Mouse (Mus musculus): Measurements from ENCODE around the gene Hist1h3f.

Gene Hist1h3f

GRCm38 (mm10) chr13:23518295-23518603 lies 25.6 kb upstream of the Hist1h3f start:
- no peak for DNase-seq (ENCODE audit: low read depth)

GRCm38 (mm10) chr13:23518885-23519284 lies 25.0 kb upstream of the Hist1h3f start:
- DNase-seq (ENCODE audit: low read depth): no peak

GRCm38 (mm10) chr13:23519416-23519815 lies 24.4 kb upstream of the Hist1h3f start:
- no peak for DNase-seq (ENCODE audit: low read depth)

- no peak for DNase-seq (ENCODE audit: low read depth)
Observed at GRCm38 (mm10) chr13:23521703-23522102, 22.1 kb upstream of the Hist1h3f start.

GRCm38 (mm10) chr13:23523976-23524375 lies 19.9 kb upstream of the Hist1h3f start:
- no peak for DNase-seq (ENCODE audit: low read depth)

GRCm38 (mm10) chr13:23524654-23525053 lies 19.2 kb upstream of the Hist1h3f start:
- DNase-seq (ENCODE audit: low read depth): no peak

GRCm38 (mm10) chr13:23525901-23526300 lies 18.0 kb upstream of the Hist1h3f start:
- DNase-seq (ENCODE audit: low read depth): no peak

GRCm38 (mm10) chr13:23526312-23526711 lies 17.5 kb upstream of the Hist1h3f start:
- DNase-seq (ENCODE audit: low read depth): no peak

GRCm38 (mm10) chr13:23529005-23529404 lies 14.8 kb upstream of the Hist1h3f start:
- DNase-seq (ENCODE audit: low read depth): no peak

GRCm38 (mm10) chr13:23529480-23530165 lies 14.2 kb upstream of the Hist1h3f start:
- DNase-seq (ENCODE audit: low read depth): no peak

- no peak for DNase-seq (ENCODE audit: low read depth)
Observed at GRCm38 (mm10) chr13:23530181-23530900, 13.5 kb upstream of the Hist1h3f start.

GRCm38 (mm10) chr13:23530901-23531875 lies 12.7 kb upstream of the Hist1h3f start, which contains the start of gene Hist1h4h:
Gene Hist1h4h, plus strand, starts transcription at chr13:23531050.
- peak; percentile 92 for DNase-seq (ENCODE audit: low read depth)

GRCm38 (mm10) chr13:23532262-23533075 lies 11.4 kb upstream of the Hist1h3f start:
- DNase-seq (ENCODE audit: low read depth): no peak

- peak; percentile 89 for DNase-seq (ENCODE audit: low read depth)
Observed at GRCm38 (mm10) chr13:23533560-23534367, 10.1 kb upstream of the Hist1h3f start, which contains the start of gene Hist1h2af. Gene Hist1h2af, plus strand, starts transcription at chr13:23533906.

GRCm38 (mm10) chr13:23534368-23535131 lies 9.3 kb upstream of the Hist1h3f start:
- no peak for DNase-seq (ENCODE audit: low read depth)

GRCm38 (mm10) chr13:23535137-23536075 lies 8.4 kb upstream of the Hist1h3f start, which contains the start of gene Hist1h3g:
Gene Hist1h3g, plus strand, starts transcription at chr13:23535422.
- peak; percentile 94 for DNase-seq (ENCODE audit: low read depth)

- DNase-seq (ENCODE audit: low read depth): no peak
Observed at GRCm38 (mm10) chr13:23536076-23536822, 7.6 kb upstream of the Hist1h3f start.

Data from c-Kit-positive CD71-positive TER-119-negative erythroid progenitor cells, embryonic 14.5 days (primary cell).